Mouse (Mus musculus) olfactory bulb, adult 2 months (tissue): ENCODE results near the gene Tdrd3. TPM values are rescaled to one million over a fixed set of nuclear protein-coding genes. Genes with fewer than 3 reads are reported as not detected.

Source experiments
- H3K27ac ChIP-seq: fragments of 200-500 bp; 2 replicates; pipeline ENCODE4 v1.5.1; 2012; ENCODE audit warnings: low read depth, low read length; ENCODE audit not compliant: insufficient read depth
- H3K4me1 ChIP-seq: fragments of 200-500 bp; 2 replicates; pipeline ENCODE4 v1.6.1; 2012; ENCODE audit warnings: low read length; ENCODE audit not compliant: control insufficient read depth, insufficient read depth
- H3K4me3 ChIP-seq: fragments of 200-500 bp; 2 replicates; pipeline ENCODE4 v1.5.1; 2012; ENCODE audit warnings: mild to moderate bottlenecking, low read depth, low read length, moderate library complexity; ENCODE audit not compliant: insufficient read depth
- CTCF ChIP-seq: fragments of 200-500 bp; IDR thresholded peaks from 2 replicates; pipeline ENCODE4 v1.5.1; 2012; ENCODE audit warnings: low read depth, mild to moderate bottlenecking, low read length, moderate library complexity; ENCODE audit not compliant: insufficient read depth
- POLR2A ChIP-seq: fragments of 200-500 bp; IDR thresholded peaks from 2 replicates; pipeline ENCODE4 v1.6.1; 2012; ENCODE audit warnings: mild to moderate bottlenecking, low read depth, low read length, moderate library complexity; ENCODE audit not compliant: insufficient read depth
- WGBS: fragments of 180-500 bp; shearing (Covaris S2); methylation state at CpG from one replicate; pipeline ENCODE4 v1.1.7; 2018; 5-methylcytosine and 5-hydroxymethylcytosine counted together
- polyA plus RNA-seq: library from polyadenylated mRNA; stranded (reverse); fragments of >200 nt; gene quantifications from 2 replicates; pipeline ENCODE4 v1.2.4, GENCODE M21; 2012; ENCODE audit warnings: low replicate concordance; ENCODE audit not compliant: missing spikeins, insufficient read depth, insufficient read length

Tdrd3 gene
- polyA plus RNA-seq, 1 experiment = not detected

GRCm38 (mm10) chr14:87517381-87517780 is 100.9 kb downstream of the Tdrd3 start:
- no peak overlapping the region for H3K4me3 ChIP-seq
- WGBS = 38% methylated on average over 4 of the region's 4 CpGs
- no peak overlapping the region for H3K27ac ChIP-seq
- TF ChIP-seq CTCF (no peak), POLR2A (no peak)
- H3K4me1 ChIP-seq = no peaks in the 10 kb centered on the region

GRCm38 (mm10) chr14:87531847-87532246 is 115.4 kb downstream of the Tdrd3 start:
- H3K4me3 ChIP-seq = no peak overlapping the region
- 93% methylated on average over 8 of the region's 8 CpGs for WGBS
- TF ChIP-seq CTCF (no peak), POLR2A (no peak)

GRCm38 (mm10) chr14:87537127-87537819 is 120.8 kb downstream of the Tdrd3 start:
- TF ChIP-seq POLR2A (no peak), CTCF (no peak)
- Histone ChIP-seq H3K4me1 (no peaks in the 10 kb centered on the region), H3K27ac (no peak overlapping the region), H3K4me3 (no peak overlapping the region)
- WGBS = 54% methylated on average over 4 of the region's 4 CpGs

More at GRCm38 (mm10) chr14:87531847-87532246, 115.4 kb downstream of the Tdrd3 start:
- H3K4me1 ChIP-seq = 0 out of 2 replicates have a peak, but pooled peaks cover 2% of the 10 kb centered on the region
- no peak overlapping the region for H3K27ac ChIP-seq

GRCm38 (mm10) chr14:87549986-87550385 is 133.5 kb downstream of the Tdrd3 start:
- 94% methylated on average over 6 of the region's 6 CpGs for WGBS
- TF ChIP-seq CTCF (no peak), POLR2A (no peak)
- H3K4me1 ChIP-seq = no peaks in the 10 kb centered on the region
- no peak overlapping the region for H3K4me3 ChIP-seq
- H3K27ac ChIP-seq = no peak overlapping the region

GRCm38 (mm10) chr14:87552211-87552610 is 135.8 kb downstream of the Tdrd3 start:
- no peaks in the 10 kb centered on the region for H3K4me1 ChIP-seq
- WGBS = 43% methylated on average over 3 of the region's 3 CpGs
- no peak for TF ChIP-seq POLR2A
- no peak for TF ChIP-seq CTCF
- no peak overlapping the region for H3K27ac ChIP-seq
- no peak overlapping the region for H3K4me3 ChIP-seq

- Histone ChIP-seq H3K4me1 (peaks cover 10% of the 10 kb centered on the region), H3K27ac (no peak overlapping the region), H3K4me3 (no peak overlapping the region)
- WGBS = 93% methylated on average over 9 of the region's 9 CpGs
- TF ChIP-seq CTCF (no peak), POLR2A (no peak)
These were observed 147.4 kb downstream of the Tdrd3 start for GRCm38 (mm10) chr14:87563841-87564240.

GRCm38 (mm10) chr14:87566211-87566610 is 149.8 kb downstream of the Tdrd3 start:
- H3K27ac ChIP-seq = no peak overlapping the region
- H3K4me3 ChIP-seq = no peak overlapping the region
- TF ChIP-seq CTCF (peak; percentile 27; the same call in 1 of the 2 replicates), POLR2A (no peak)
- peaks cover 10% of the 10 kb centered on the region for H3K4me1 ChIP-seq
- 49% methylated on average over 7 of the region's 7 CpGs for WGBS

GRCm38 (mm10) chr14:87567034-87567461 is 150.6 kb downstream of the Tdrd3 start:
- no peak overlapping the region for H3K27ac ChIP-seq
- H3K4me3 ChIP-seq = no peak overlapping the region
- TF ChIP-seq CTCF (no peak), POLR2A (no peak)
- 18% methylated on average over 3 of the region's 3 CpGs for WGBS
- H3K4me1 ChIP-seq = peaks cover 10% of the 10 kb centered on the region

- H3K27ac ChIP-seq = peak overlapping the region; percentile 30
- H3K4me3 ChIP-seq = peak overlapping the region; percentile 40
- 4% methylated on average over 20 of the region's 20 CpGs for WGBS
- TF ChIP-seq POLR2A (no peak), CTCF (no peak)
- H3K4me1 ChIP-seq = peaks cover 10% of the 10 kb centered on the region
These were observed 151.4 kb downstream of the Tdrd3 start for GRCm38 (mm10) chr14:87567626-87568446.
